ENCODE assay signal across 8 mouse cellular contexts in genomic region chr11:3453467-3453866, GRCm38 (mm10). TPM values are rescaled to one million over a fixed set of nuclear protein-coding genes. Genes with fewer than 3 reads are reported as not detected.
DNase-seq lines count a peak whose midpoint lies in the region; ATAC-seq and TF ChIP-seq lines count a peak whose summit lies in the region.

No protein-coding gene starts in this region.

- no peaks in the 10 kb centered on the region for H3K9me3 ChIP-seq in heart, embryonic 10.5 days
- H3K9me3 ChIP-seq in forebrain, postnatal 0 days (ENCODE audit: low read length), result no peaks in the 10 kb centered on the region
- H3K9me3 ChIP-seq in limb, embryonic 10.5 days (replicated peaks), result no peaks in the 10 kb centered on the region
- no peaks in the 10 kb centered on the region for H3K9me3 ChIP-seq in neural tube, embryonic 13.5 days

- H3K27me3 ChIP-seq in heart, embryonic 10.5 days (ENCODE audit: insufficient read depth, poor library complexity, severe bottlenecking), result no peaks in the 10 kb centered on the region
- no peaks in the 10 kb centered on the region for H3K27me3 ChIP-seq in forebrain, postnatal 0 days (ENCODE audit: insufficient read depth, low read length)
- H3K27me3 ChIP-seq in limb, embryonic 10.5 days (ENCODE audit: low read depth, poor library complexity, severe bottlenecking), result no peaks in the 10 kb centered on the region
- H3K27me3 ChIP-seq in neural tube, embryonic 13.5 days, result no peaks in the 10 kb centered on the region

- TF ChIP-seq CTCF in forebrain, postnatal 0 days (IDR thresholded peaks at IDR 0.05; ENCODE audit: low read depth), result no peak

- no peak overlapping the region for H3K9ac ChIP-seq in forebrain, postnatal 0 days
- peak overlapping the region; percentile 91 for H3K9ac ChIP-seq in neural tube, embryonic 13.5 days

- ATAC-seq in forebrain, postnatal 0 days, result no peak
- ATAC-seq in neural tube, embryonic 13.5 days (ENCODE audit: low read depth), result no peak

- H3K27ac ChIP-seq in heart, embryonic 10.5 days, result no peak overlapping the region
- H3K27ac ChIP-seq in forebrain, postnatal 0 days (ENCODE audit: low read depth, low read length), result no peak overlapping the region
- H3K27ac ChIP-seq in limb, embryonic 10.5 days, result no peak overlapping the region
- no peak overlapping the region for H3K27ac ChIP-seq in neural tube, embryonic 13.5 days (replicated peaks)

- peaks cover 27% of the 10 kb centered on the region for H3K36me3 ChIP-seq in heart, embryonic 10.5 days
- H3K36me3 ChIP-seq in forebrain, postnatal 0 days (ENCODE audit: insufficient read depth), result no peaks in the 10 kb centered on the region
- H3K36me3 ChIP-seq in limb, embryonic 10.5 days, result peaks cover 32% of the 10 kb centered on the region
- peaks cover 13% of the 10 kb centered on the region; the same call in 1 of the 2 replicates for H3K36me3 ChIP-seq in neural tube, embryonic 13.5 days

- WGBS in heart, embryonic 10.5 days, result 66% methylated on average over 6 of the region's 6 CpGs
- 80% methylated on average over 6 of the region's 6 CpGs for WGBS in forebrain, postnatal 0 days
- WGBS in limb, embryonic 10.5 days, result 83% methylated on average over 6 of the region's 6 CpGs
- WGBS in neural tube, embryonic 13.5 days, result 78% methylated on average over 6 of the region's 6 CpGs

- peak overlapping the region; percentile 87 for H3K4me2 ChIP-seq in forebrain, postnatal 0 days (ENCODE audit: low read depth)
- H3K4me2 ChIP-seq in neural tube, embryonic 13.5 days, result peak overlapping the region; percentile 93

- DNase-seq in heart, embryonic 10.5 days (ENCODE audit: low spot score), result no peak
- DNase-seq in heart, adult 9 months (ENCODE audit: low spot score in 2 of 2), result no peak
- DNase-seq in ZHBTc4 (ENCODE audit: low read depth, low spot score), result peak; percentile 78
- no peak for DNase-seq in forebrain, postnatal 0 days
- no peak for DNase-seq in limb, embryonic 10.5 days (ENCODE audit: low spot score)
- no peak for DNase-seq in right cerebral cortex, postnatal 14 days
- DNase-seq in adrenal gland, postnatal 25 days, result no peak

- H3K4me3 ChIP-seq in heart, embryonic 10.5 days, result peak overlapping the region; percentile 90
- no peak overlapping the region for H3K4me3 ChIP-seq in forebrain, postnatal 0 days (ENCODE audit: low read depth, low read length)
- peak overlapping the region; percentile 79 for H3K4me3 ChIP-seq in limb, embryonic 10.5 days
- H3K4me3 ChIP-seq in neural tube, embryonic 13.5 days, result peak overlapping the region; percentile 86

- peaks cover 5% of the 10 kb centered on the region for H3K4me1 ChIP-seq in heart, embryonic 10.5 days
- H3K4me1 ChIP-seq in forebrain, postnatal 0 days (ENCODE audit: insufficient read depth), result peaks cover 8% of the 10 kb centered on the region; the same call in 1 of the 2 replicates
- H3K4me1 ChIP-seq in limb, embryonic 10.5 days, result peaks cover 21% of the 10 kb centered on the region
- H3K4me1 ChIP-seq in neural tube, embryonic 13.5 days (replicated peaks), result peaks cover 31% of the 10 kb centered on the region

RNA-seq across cellular contexts. Expression of gene Rnf185, which starts 1.3 kb away (rescaled TPM):
- 29.8 and 31.0 TPM in 2 replicates for polyA plus RNA-seq in heart, embryonic 10.5 days (2016; fragmentation: Nextera tagmentation; extraction: Ambion mirVana)
- 35.9 and 38.8 TPM in 2 replicates for total RNA-seq in forebrain, postnatal 0 days (2014; rRNA removed)
- polyA plus RNA-seq in forebrain, postnatal 0 days (2015; fragmentation: Nextera tagmentation; extraction: Ambion mirVana), result 36.3 and 36.9 TPM in 2 replicates
- 37.7 and 47.1 TPM in 2 replicates for polyA plus RNA-seq in limb, embryonic 10.5 days (2016; fragmentation: Nextera tagmentation; extraction: Ambion mirVana)
- 40.8 and 41.8 TPM in 2 replicates for polyA plus RNA-seq in neural tube, embryonic 13.5 days (2015; fragmentation: Nextera tagmentation; extraction: Ambion mirVana)
- total RNA-seq in adrenal gland, postnatal 25 days (2021), result 34.3 and 45.8 TPM in 2 replicates

RNA-seq across cellular contexts. Expression of gene Pla2g3, which starts 34.6 kb away (rescaled TPM):
- polyA plus RNA-seq in heart, embryonic 10.5 days (2016; fragmentation: Nextera tagmentation; extraction: Ambion mirVana), result 0.21 and 0.70 TPM in 2 replicates
- total RNA-seq in forebrain, postnatal 0 days (2014; rRNA removed), result 21.3 and 26.2 TPM in 2 replicates
- polyA plus RNA-seq in forebrain, postnatal 0 days (2015; fragmentation: Nextera tagmentation; extraction: Ambion mirVana), result 9.4 and 11.9 TPM in 2 replicates
- polyA plus RNA-seq in limb, embryonic 10.5 days (2016; fragmentation: Nextera tagmentation; extraction: Ambion mirVana), result 1.2 and 1.5 TPM in 2 replicates
- 0.58 and 0.61 TPM in 2 replicates for polyA plus RNA-seq in neural tube, embryonic 13.5 days (2015; fragmentation: Nextera tagmentation; extraction: Ambion mirVana)
- 0.18 and 0.33 TPM in 2 replicates for total RNA-seq in adrenal gland, postnatal 25 days (2021)

RNA-seq across cellular contexts. Expression of gene Limk2, which starts 44.5 kb away (rescaled TPM):
- polyA plus RNA-seq in heart, embryonic 10.5 days (2016; fragmentation: Nextera tagmentation; extraction: Ambion mirVana), result 68.8 and 73.9 TPM in 2 replicates
- 148 and 173 TPM in 2 replicates for total RNA-seq in forebrain, postnatal 0 days (2014; rRNA removed)
- polyA plus RNA-seq in forebrain, postnatal 0 days (2015; fragmentation: Nextera tagmentation; extraction: Ambion mirVana), result 87.7 and 98.6 TPM in 2 replicates
- polyA plus RNA-seq in limb, embryonic 10.5 days (2016; fragmentation: Nextera tagmentation; extraction: Ambion mirVana), result 45.2 and 54.6 TPM in 2 replicates
- polyA plus RNA-seq in neural tube, embryonic 13.5 days (2015; fragmentation: Nextera tagmentation; extraction: Ambion mirVana), result 128 and 143 TPM in 2 replicates
- total RNA-seq in adrenal gland, postnatal 25 days (2021), result 27.1 and 44.5 TPM in 2 replicates

RNA-seq across cellular contexts. Expression of gene Inpp5j, which starts 51.2 kb away (rescaled TPM):
- 2.8 and 9.7 TPM in 2 replicates for polyA plus RNA-seq in heart, embryonic 10.5 days (2016; fragmentation: Nextera tagmentation; extraction: Ambion mirVana)
- total RNA-seq in forebrain, postnatal 0 days (2014; rRNA removed), result 3.5 and 6.5 TPM in 2 replicates
- 6.6 and 9.7 TPM in 2 replicates for polyA plus RNA-seq in forebrain, postnatal 0 days (2015; fragmentation: Nextera tagmentation; extraction: Ambion mirVana)
- polyA plus RNA-seq in limb, embryonic 10.5 days (2016; fragmentation: Nextera tagmentation; extraction: Ambion mirVana), result 0.06 and 0.09 TPM in 2 replicates
- 3.9 and 4.3 TPM in 2 replicates for polyA plus RNA-seq in neural tube, embryonic 13.5 days (2015; fragmentation: Nextera tagmentation; extraction: Ambion mirVana)
- 0.90 and 1.3 TPM in 2 replicates for total RNA-seq in adrenal gland, postnatal 25 days (2021)
